Mouse (Mus musculus): ENCODE measurements around the gene Rasgrp2.

Rasgrp2 gene

DNA sequence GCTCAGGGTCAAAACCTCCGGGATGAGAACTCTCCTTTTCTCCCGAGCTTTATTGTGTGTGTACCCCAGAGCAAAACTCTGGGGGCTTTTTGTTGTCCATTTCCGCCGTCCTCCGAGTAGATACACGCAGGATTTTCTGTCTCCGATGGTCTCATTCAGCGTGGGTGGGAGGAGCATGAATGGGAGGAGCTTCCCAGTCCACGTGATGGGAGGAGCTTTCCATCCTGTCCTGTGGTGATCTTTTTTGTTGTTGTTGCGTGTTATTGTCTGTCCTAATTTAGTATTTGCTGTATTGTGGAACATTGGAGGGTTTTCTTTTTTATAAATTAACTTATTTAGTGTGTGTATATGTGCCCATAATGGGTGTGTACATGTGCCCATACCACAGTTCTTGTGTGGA lies 6.3 kb downstream of the Rasgrp2 start:
- in situ Hi-C loops (cut with MboI, MseI), result loop anchor here in 1 of 2 experiments (10.0 kb wide), 1 partner anchor 549 kb away; no protein-coding TSS in a partner anchor

DNA sequence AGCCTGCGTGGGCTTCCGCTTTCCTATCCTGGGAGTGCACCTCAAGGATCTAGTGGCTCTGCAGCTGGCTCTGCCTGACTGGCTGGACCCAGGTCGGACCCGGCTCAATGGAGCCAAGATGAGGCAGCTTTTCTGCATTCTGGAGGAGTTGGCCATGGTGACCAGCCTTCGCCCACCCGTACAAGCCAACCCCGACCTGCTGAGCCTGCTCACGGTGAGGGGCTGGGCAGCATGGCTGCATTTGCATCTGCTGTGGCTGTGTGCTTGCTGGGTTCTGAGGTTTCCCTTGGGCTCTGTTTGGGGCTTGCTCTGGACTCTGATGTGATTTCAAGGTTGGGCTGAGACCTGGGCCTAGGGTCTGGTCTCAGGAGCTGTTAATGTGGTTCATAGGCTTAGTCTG lies 8.0 kb downstream of the Rasgrp2 start:
- in situ Hi-C loops (cut with MboI, MseI), result loop anchor here in 1 of 2 experiments (10.0 kb wide), 1 partner anchor 548 kb away; no protein-coding TSS in a partner anchor

DNA sequence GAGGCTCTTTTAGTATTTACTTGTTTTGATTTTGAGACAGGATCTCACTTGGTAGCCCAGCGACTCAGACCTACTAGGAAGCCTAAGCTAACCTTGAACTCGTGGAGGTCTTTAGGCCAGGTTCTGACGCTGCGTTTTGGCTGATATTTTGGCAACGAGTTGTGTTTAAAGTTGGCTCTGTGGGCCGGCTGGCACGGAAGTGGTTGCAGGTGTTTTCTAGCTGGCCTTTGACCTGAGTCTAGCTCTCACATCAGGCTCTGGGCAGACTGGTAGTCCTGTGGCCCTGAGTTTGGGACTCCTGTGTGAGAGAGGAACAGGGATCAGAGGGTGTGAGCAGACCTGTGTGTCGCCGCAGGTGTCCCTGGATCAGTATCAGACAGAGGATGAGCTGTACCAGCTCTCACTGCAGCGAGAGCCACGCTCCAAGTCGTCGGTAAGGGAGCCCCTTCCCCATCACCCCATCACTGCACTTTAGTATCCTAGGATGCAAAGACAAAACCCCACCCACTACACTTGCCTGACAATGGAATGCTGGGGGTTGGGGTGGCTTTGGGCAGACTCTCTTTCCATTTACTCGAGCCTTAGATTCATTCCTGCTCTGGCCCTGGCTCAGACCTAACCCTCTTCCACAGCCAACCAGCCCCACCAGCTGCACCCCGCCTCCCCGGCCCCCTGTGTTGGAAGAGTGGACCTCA lies 8.8 kb downstream of the Rasgrp2 start:
- in situ Hi-C loops (cut with MboI, MseI), result loop anchor here in 1 of 2 experiments (10.0 kb wide), 1 partner anchor 547 kb away; no protein-coding TSS in a partner anchor

DNA sequence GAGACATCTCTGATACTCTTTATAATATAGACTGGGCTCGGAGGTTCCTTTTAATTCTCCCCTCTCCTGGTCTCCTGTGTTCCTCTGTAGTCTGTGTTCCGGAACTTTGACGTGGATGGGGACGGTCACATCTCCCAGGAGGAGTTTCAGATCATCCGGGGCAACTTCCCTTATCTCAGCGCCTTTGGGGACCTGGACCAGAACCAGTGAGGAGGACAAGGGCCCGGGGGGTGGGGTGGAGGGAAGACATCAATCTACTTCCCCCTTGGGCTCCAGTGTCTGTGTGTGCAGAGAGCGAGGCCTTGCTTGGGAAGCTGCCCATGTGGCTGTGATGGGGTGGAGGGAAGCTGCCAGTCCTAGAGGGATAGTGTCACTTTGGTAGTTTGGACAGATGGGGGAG lies 9.6 kb downstream of the Rasgrp2 start:
- in situ Hi-C loops (cut with MboI, MseI), result loop anchor here in 1 of 2 experiments (10.0 kb wide), 1 partner anchor 546 kb away; no protein-coding TSS in a partner anchor

DNA sequence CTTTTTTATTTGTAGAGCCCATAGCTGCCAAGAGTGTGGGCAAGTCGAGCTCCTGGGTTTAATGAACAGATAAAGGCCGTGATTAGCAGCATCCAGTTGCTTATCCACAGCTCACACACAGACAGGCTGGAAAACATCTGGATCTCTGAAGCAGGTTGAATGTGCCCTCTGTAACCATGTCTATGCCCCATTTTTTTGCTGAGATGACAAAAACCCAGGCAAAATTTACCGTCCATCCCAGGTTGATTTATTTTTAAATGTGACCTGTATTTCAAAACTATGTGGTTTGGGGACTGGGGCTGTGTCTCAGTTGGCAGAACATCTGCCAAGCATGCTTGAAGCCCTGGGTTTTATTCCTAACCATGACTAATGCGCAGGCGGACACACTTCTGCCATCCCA lies 10.0 kb downstream of the Rasgrp2 start:
- in situ Hi-C loops (cut with MboI, MseI), result loop anchor here in 1 of 2 experiments (10.0 kb wide), 1 partner anchor 546 kb away; no protein-coding TSS in a partner anchor

DNA sequence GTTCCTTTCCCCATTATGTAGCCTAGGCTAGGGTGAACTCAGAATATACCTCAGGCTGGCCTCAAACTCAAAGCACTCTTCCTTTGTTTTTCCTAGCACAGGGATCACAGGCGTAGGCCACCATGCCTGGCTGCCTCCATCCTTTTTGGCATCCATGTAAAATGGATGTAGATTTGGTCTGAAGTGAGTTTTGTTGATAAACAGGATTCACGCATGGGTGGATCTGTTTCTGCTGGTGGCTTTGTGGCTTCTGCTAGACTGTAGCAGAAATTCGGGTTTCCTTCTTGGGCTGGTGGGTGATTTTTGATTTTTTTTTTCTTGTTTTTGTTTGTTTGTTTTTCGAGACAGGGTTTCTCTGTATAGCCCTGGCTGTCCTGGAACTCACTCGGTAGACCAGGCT lies 10.8 kb downstream of the Rasgrp2 start:
- in situ Hi-C loops (cut with MboI, MseI), result loop anchor here in 1 of 2 experiments (10.0 kb wide), 1 partner anchor 545 kb away; no protein-coding TSS in a partner anchor

DNA sequence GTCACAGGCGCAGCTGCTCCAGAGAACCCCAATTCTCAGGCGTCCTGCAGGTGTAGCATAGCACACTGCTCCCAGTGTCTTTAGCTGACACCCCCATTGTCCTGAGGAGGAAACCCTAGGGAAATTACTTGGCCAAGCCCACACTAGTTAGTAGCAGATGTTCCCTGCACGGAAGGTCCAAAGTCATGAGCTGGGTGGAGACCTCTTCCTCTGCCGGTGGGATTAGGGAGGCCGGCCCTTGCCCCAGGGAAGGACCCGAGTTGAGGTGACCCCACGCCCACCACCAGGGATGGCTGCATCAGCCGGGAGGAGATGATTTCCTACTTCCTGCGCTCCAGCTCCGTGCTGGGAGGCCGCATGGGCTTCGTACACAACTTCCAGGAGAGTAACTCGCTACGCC lies 13.7 kb downstream of the Rasgrp2 start:
- in situ Hi-C loops (cut with MboI, MseI), result no loop called here

DNA sequence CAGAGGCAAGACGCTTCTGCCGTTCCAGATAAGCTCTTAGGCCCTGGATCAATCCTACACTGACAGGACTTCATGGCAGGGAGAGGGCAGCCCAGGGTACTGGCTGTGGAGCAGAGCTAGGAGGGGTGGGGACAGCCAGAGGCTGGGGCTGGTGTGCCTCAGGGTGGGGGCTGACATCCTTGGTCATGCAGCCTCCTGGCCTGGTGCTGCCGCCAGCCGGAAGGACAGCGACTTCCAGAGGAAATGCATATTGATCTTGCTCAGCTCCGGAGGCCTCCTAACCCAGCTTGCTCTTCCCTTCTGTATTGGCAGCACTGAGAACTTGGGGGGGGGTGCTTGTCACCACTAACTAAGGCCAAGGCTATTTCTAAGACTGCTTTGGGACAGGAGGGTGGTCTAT lies 16.3 kb downstream of the Rasgrp2 start:
- in situ Hi-C loops (cut with MboI, MseI), result loop anchor here in 1 of 2 experiments (5.0 kb wide), 1 partner anchor 42 kb away; no protein-coding TSS in a partner anchor

DNA sequence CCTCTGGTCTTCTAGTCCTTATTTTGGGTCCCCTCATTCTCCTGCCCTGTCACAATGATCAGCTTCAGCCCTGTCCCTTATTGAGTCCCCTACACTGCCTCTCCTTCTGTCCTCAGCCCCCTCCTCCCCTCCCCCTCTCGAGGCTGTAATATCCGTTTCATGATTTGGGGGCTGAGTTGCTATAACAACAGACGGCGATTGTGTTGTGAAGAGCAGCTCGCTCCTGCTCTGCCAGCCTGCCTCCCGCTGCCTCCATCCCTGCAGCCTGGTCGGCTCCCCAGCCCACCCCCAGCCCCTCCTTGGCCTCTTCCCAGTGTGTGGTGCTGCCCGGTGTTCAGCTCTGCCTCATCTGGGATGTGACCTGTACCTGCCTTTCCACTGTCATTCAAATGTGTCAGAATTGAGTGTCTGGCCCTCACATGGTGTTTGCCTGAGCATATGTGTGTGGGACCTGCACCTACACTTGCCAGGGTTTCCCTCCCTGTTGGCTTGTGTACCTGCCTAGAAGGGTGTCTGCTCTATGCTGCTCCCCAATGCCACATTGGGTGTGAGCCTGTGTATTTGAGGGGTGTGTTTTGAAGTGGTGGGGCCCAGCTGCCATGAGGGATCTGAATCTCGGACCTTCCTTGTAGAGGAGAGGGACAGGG lies 17.1 kb downstream of the Rasgrp2 start:
- in situ Hi-C loops (cut with MboI, MseI), result loop anchor here in 1 of 2 experiments (5.0 kb wide), 1 partner anchor 41 kb away; no protein-coding TSS in a partner anchor

DNA sequence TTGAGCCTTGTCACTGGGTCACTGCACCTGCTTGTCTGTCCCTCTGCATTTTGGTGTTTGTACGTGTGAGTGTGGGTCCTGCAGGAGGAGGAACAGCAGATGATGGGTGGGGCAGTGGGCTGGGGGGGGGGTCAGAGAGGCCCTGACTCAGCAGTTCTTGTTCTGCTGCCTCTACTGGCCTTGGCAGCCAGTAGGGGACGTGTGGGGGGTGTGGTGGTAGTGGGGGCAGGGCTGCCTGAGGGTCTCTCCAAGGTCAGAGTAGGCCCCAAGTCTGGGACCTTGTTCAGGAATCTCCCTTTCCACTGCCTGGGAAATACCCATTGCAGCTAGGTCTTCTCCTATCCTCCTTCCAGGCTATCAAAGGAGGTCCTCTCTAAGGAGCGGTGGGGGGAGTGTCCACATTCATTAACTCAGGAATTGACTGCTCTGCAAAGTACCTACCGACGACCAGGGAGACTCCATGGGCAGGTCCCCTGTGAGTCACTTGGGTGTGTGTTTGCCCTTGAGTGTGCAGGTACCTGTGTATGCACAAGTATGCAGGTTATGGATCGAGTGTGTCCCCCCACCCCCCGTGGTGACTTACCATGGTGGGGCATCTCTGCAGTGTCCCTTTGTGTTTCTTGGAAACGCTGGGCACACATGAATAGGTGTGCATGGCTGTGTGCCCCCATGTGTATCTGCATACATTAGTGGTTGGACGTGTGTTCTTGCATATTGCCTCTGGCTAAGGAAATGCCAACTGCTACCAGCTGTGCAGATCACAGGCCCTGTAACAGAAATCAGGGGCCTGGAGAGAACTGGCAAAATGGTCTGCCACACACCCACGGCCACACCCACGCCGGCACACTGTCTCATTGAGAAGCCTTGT lies 18.0 kb downstream of the Rasgrp2 start:
- in situ Hi-C loops (cut with MboI, MseI), result loop anchor here in 1 of 2 experiments (5.0 kb wide), 1 partner anchor 40 kb away; no protein-coding TSS in a partner anchor

DNA sequence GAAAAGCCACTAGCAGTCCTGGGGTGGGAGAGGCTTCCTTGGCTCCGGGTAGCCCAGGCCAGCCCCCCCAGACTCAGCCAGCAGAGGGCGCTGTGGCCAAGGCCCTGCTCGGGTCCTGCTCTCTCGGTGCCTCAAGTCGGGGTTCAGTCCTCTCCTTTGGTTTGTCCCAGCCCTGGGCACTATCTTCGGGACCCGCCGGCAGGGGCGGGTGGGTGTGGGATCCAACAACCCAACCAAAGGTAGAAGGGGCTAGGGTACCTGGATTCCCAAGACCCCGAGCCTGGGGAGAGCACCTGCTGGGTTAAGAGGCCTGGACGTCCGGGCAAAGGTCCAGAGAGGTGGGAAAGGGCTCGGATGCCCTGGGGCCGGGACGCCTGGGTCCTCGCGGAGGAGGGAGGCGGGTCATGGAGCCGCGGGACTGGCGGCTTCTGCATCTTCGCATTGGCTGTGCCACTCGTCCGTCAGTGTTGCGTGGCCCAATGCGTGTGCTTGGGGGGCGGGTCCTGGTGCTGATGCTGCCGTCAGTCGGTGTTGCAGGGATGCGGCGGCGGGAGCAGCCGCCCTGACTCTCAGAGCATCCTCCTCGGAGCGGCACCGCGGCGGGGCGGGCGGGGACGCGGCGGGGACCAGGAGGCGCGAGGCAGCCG lies 19.2 kb downstream of the Rasgrp2 start, which contains the start of gene Nrxn2:
Gene Nrxn2 (plus strand): TSS at position 499 of the 647 bp plus-strand sequence.
- in situ Hi-C loops (cut with MboI, MseI), result loop anchor here in 1 of 2 experiments (5.0 kb wide), 1 partner anchor 39 kb away; no protein-coding TSS in a partner anchor

DNA sequence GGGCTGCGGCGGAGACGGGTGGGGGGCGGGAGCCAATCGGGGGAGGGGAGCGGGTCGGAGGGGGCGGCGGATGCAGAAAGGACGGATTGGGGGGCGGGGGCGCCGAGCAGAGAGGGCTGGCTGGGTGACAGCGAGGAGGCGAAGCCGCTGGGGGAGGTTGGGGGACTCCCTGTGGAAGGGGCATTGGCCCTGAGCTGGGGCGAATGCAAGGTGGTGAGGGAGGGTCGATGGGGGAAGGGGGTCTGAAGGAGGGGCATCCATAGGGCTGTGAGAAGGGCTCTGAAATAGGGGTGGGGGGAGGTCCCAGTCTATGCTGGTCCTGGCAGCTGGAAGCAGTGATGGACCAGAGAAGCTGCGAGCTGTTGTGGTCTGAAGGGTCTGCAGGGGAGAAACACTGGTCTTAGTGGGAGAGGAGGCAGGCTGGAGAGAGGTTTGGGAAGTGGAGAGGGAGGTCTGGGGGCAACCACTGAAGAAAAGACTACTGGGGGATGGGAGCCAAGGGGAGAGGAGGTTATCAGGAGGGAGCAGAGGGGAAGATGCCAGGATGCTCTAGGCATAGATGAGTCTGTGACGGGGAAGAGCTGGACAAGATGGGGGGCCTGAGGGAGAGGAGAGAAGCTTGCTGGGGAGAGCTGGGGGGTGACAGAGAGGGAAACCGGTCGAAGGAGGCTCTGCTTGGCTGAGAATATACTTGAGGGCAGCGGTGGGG lies 20.0 kb downstream of the Rasgrp2 start:
- in situ Hi-C loops (cut with MboI, MseI), result loop anchor here in 1 of 2 experiments (5.0 kb wide), 1 partner anchor 38 kb away; no protein-coding TSS in a partner anchor

DNA sequence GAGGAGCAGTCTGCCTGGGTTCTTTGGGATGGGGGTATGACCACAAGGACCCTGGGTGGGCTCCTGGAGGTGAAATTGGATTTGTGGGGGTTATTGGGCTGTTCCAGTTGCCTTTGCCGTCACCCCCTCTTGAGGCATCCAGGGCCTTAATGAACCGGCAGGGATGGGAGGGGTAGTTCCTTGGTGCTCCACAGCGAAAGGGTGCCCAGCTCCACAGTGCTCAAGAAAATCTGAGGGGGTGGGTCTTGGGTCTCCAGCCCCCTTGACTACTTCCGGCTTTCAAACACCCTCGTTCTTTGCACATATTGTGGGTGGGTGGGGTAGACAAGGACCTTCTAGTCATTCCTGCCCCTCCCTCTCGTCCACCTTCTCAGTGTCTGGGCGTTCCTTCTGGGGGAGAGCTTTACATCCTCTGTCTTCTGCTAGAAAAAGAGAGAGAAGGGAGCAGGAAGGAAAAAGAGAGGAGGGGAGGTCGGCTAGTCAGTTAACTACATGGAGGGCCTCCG lies 20.7 kb downstream of the Rasgrp2 start:
- in situ Hi-C loops (cut with MboI, MseI), result loop anchor here in 1 of 2 experiments (5.0 kb wide), 1 partner anchor 37 kb away; no protein-coding TSS in a partner anchor

DNA sequence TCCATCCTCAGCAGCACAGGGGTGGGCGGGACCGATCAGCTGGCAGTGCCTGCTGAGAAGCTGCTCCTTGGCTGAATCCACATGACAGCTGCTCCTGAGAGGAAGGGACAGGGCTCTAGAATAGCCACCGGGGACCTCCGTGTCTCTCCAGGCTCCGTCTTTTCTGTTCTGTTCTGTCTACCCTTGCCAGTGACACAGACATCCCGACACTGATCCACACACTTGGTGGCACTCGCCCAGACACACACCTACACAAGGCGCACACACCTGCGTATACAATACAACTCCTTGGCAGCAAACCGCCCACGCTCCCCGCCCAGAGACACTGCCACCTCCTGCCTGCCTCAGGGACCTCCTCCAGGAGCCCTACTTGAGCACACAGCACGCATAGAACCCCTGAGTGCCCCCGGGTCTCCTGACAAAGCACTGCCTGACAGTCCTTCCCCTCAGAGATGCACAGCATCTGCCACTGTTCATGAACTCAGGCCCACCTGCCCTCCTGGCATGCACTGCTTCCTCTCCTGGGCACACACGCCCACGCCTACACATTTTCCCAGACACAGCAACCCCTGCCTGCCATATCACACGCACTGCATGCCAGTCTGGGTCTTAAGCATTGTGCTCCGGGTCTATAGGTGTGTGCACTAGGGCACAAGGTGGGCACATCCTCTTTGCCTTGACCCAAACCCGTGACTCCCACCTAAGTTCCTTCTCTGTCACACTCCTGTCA lies 21.5 kb downstream of the Rasgrp2 start:
- in situ Hi-C loops (cut with MboI, MseI), result no loop called here

DNA sequence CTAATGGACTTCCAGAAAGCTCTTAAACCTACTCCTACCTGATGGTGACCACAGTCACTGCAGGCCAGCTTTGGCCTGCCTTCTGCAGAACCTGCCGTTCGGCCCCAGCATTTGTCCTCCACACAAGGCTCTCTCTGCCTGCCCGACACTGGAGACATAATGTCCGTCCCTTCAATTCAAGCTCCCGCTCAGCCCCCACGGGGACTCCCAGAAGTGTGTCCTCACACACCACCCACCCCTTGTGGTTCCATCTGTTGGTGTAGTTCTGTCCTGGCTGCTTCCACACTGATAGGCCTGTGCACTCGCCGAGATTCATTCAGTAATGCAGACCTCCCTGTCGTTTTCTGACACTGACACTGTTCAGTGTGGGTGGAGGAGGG lies 22.1 kb downstream of the Rasgrp2 start:
- in situ Hi-C loops (cut with MboI, MseI), result no loop called here

DNA sequence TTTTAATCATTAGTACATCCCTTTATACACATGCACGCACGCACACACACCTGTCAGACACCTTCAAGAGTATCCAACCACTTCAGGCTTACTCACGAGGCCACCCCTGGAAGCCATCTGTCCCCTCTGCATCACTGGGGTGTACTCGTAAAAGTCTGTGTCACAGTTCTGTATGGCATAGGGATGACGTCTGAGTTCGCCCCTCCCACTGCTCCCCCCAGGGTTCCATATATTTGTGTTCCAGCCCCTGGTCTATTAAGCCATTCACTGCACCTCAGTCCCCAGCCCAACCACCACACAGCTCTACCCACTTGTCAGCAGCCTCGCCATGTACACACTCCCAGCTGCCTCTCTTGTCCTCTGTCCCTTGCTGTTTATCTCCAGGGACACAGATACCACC lies 22.9 kb downstream of the Rasgrp2 start:
- in situ Hi-C loops (cut with MboI, MseI), result no loop called here

DNA sequence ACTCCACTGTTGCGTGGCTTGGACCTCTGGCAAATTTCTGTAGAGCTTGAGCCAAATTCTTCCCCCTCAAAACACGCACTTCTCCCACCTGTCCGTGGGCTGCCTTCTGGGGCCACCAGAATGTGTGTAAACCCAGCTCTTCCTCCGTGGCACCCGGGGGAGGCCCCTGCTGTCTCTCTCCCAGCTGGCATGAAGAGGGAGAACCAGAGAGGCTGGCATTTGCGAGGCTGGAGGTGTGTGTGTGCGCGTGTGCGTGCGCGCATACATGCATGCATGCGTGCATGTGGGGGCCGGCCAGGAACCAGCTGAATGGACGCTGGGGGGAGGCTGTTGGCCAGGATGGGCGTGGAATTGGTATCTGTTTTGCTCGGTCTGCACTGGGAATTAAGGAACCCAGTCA lies 24.1 kb downstream of the Rasgrp2 start:
- in situ Hi-C loops (cut with MboI, MseI), result no loop called here

DNA sequence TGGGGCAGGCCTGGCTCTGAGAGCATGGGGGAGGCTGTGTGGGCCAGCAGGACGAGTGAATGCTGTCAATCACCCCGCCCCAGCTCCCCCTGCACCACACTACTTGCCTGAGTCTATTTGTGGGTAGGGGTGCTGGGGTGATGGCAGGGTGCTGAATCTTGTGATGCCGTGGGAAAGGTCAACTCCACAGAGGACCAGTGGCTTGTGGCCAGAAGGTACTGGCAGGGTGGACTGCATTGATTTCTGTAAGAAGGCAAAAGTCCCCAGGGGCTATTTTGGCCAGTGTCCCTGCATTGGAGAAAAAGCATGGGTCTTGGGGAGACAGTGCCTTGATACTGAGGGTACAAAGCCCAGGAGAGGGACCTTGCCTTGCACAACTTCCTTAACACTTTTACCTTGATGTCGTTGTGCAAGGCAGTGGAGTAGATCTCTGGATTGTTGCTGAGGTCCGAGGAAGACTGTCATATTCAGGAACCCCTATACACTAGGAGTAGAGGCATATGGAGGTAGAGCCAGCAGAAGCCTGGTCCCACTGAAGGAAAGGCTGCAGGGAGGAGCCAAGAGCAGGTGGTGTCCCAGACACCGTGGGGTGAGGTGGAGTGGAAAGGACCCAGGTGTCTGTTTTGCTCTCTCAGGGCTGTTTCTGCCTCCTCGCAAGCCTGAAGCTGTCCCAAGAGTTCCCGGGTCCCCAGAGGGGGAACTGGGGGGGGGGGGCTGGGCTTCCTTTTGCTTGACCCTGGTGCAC lies 25.2 kb downstream of the Rasgrp2 start:
- in situ Hi-C loops (cut with MboI, MseI), result no loop called here
